Mouse (Mus musculus) heart, embryonic 16.5 days (tissue): Measurements from ENCODE around the gene Dok3. TPM values are rescaled to one million over a fixed set of nuclear protein-coding genes. Genes with fewer than 3 reads are reported as not detected.

ENCODE experiments used
- ATAC-seq: fragments of 200-750 bp; cut with Nextera tagmentation; replicated peaks from 2 replicates; pipeline ENCODE4 v1.8.0; 2017; ENCODE audit warnings: moderate number of reproducible peaks; ENCODE audit not compliant: insufficient read depth, low FRiP score; ENCODE audit errors: extremely low read depth
- H3K27ac ChIP-seq: fragments of 300-500 bp; sonication (generic); 2 replicates; pipeline ENCODE4 v1.5.1; 2014; ENCODE audit warnings: mild to moderate bottlenecking, low read length, control low read depth, moderate library complexity
- H3K27me3 ChIP-seq: fragments of 300-500 bp; sonication (generic); 2 replicates; pipeline ENCODE4 v1.6.1; 2014; ENCODE audit warnings: low read length, mixed read lengths; ENCODE audit not compliant: control insufficient read depth, insufficient read depth
- H3K36me3 ChIP-seq: fragments of 300-500 bp; sonication (generic); 2 replicates; pipeline ENCODE4 v1.6.1; 2014; ENCODE audit not compliant: control insufficient read depth, insufficient read depth
- H3K4me1 ChIP-seq: fragments of 300-500 bp; sonication (generic); 2 replicates; pipeline ENCODE4 v1.6.1; 2014; ENCODE audit warnings: low read length, mixed read lengths; ENCODE audit not compliant: control insufficient read depth, insufficient read depth
- H3K4me2 ChIP-seq: fragments of 300-500 bp; sonication (generic); 2 replicates; pipeline ENCODE4 v1.6.1; 2014; ENCODE audit warnings: low read depth, mild to moderate bottlenecking, control low read depth, low read length
- H3K4me3 ChIP-seq: fragments of 300-500 bp; sonication (generic); 2 replicates; pipeline ENCODE4 v1.5.1; 2014; ENCODE audit warnings: mild to moderate bottlenecking, control low read depth, low read length
- H3K9ac ChIP-seq: fragments of 300-500 bp; sonication (generic); 2 replicates; pipeline ENCODE4 v1.6.1; 2014; ENCODE audit warnings: low read length, control low read depth
- H3K9me3 ChIP-seq: fragments of 300-500 bp; sonication (generic); replicated peaks from 2 replicates; pipeline ENCODE4 v1.6.1; 2016; ENCODE audit warnings: low read length; ENCODE audit not compliant: control insufficient read depth
- WGBS: fragments of 180-500 bp; shearing (Covaris S2); extraction: QIAGEN DNeasy Blood & Tissue Kit; methylation state at CpG from one replicate; pipeline ENCODE4 v1.1.7; 2014; 5-methylcytosine and 5-hydroxymethylcytosine counted together
- polyA plus RNA-seq: library from polyadenylated mRNA; unstranded; fragments of >200 nt; fragmentation: Nextera tagmentation; extraction: Ambion mirVana; gene quantifications from 2 replicates; pipeline ENCODE4 v1.2.1, GENCODE M21; 2015

Gene Dok3
- polyA plus RNA-seq, 1 experiment from 2014 or later: 2.2 TPM

DNA sequence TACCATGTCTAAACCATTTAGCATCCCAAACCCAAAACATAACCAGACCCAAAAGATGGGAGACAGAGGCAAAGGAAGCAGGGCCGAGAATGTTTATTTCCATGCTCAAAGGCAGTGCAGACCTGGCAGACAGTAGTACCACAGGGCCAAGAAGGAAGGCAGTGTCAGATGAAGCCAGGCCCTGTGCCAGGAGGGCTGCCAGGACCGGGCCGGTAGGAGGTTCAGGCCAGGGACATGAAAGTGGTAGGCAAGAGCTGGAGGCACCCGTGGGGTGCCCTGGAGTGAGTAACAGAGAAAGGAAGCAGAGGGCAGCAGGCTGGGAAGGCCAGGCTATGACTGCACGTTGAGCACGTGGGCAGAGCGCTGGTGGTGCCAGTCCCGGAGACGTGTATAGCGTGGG lies 22.4 kb downstream of the Dok3 start:
- Histone ChIP-seq H3K36me3 (peaks cover 62% of the 10 kb centered on the region), H3K9me3 (no peaks in the 10 kb centered on the region), H3K4me3 (no peak overlapping the region), H3K4me2 (no peak overlapping the region), H3K9ac (no peak overlapping the region), H3K27me3 (0 out of 2 replicates have a peak, but pooled peaks cover 2% of the 10 kb centered on the region), H3K4me1 (peaks cover 28% of the 10 kb centered on the region), H3K27ac (no peak overlapping the region)
- WGBS: 80% methylated on average over 10 of the region's 10 CpGs
- ATAC-seq: no peak

DNA sequence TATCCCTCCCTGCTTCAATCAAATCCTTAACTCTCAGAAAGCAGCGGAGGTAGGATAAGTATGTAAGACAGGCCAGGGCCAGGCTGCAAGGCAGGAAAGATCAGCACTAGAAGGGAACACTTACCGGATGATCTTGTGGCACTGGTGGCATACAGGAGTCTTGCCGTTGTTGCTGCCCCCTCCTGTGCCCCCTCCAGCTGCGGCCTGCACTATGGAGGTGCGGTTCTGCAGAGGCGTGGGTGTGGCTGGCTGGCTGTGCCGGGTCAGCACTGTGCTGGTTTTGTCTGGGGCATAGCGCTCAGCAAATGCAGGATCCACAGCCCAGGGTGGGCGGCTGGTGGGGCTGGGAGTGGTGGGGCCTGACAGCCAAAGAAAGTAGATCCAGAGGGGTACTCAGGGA lies 23.3 kb downstream of the Dok3 start:
- Histone ChIP-seq H3K36me3 (peaks cover 62% of the 10 kb centered on the region), H3K4me2 (no peak overlapping the region), H3K27ac (no peak overlapping the region), H3K9me3 (no peaks in the 10 kb centered on the region), H3K4me3 (no peak overlapping the region), H3K4me1 (peaks cover 19% of the 10 kb centered on the region), H3K27me3 (0 out of 2 replicates have a peak, but pooled peaks cover 2% of the 10 kb centered on the region), H3K9ac (no peak overlapping the region)
- WGBS: 90% methylated on average over 9 of the region's 9 CpGs
- ATAC-seq: no peak

GRCm38 (mm10) chr13:55504390-55504789 lies 24.7 kb downstream of the Dok3 start:
- Histone ChIP-seq H3K4me3 (no peak overlapping the region), H3K4me2 (no peak overlapping the region), H3K9me3 (no peaks in the 10 kb centered on the region), H3K9ac (no peak overlapping the region), H3K4me1 (peaks cover 6% of the 10 kb centered on the region; the same call in 1 of the 2 replicates), H3K27me3 (peaks cover 4% of the 10 kb centered on the region; the same call in 1 of the 2 replicates), H3K36me3 (peaks cover 57% of the 10 kb centered on the region), H3K27ac (no peak overlapping the region)
- WGBS: 83% methylated on average over 5 of the region's 5 CpGs
- ATAC-seq: no peak

- H3K27ac ChIP-seq: no peak overlapping the region
- peaks cover 17% of the 10 kb centered on the region for H3K27me3 ChIP-seq
- 87% methylated on average over 8 of the region's 8 CpGs for WGBS
- ATAC-seq: no peak
- no peaks in the 10 kb centered on the region for H3K4me1 ChIP-seq
- H3K9ac ChIP-seq: no peak overlapping the region
- H3K4me2 ChIP-seq: no peak overlapping the region
- no peaks in the 10 kb centered on the region for H3K9me3 ChIP-seq
- peaks cover 49% of the 10 kb centered on the region for H3K36me3 ChIP-seq
- H3K4me3 ChIP-seq: no peak overlapping the region
These were observed 26.7 kb downstream of the Dok3 start for GRCm38 (mm10) chr13:55502405-55502804.

- Histone ChIP-seq H3K9me3 (no peaks in the 10 kb centered on the region), H3K9ac (no peak overlapping the region), H3K27ac (no peak overlapping the region), H3K27me3 (peaks cover 19% of the 10 kb centered on the region), H3K36me3 (peaks cover 34% of the 10 kb centered on the region), H3K4me2 (no peak overlapping the region), H3K4me1 (peaks cover 6% of the 10 kb centered on the region), H3K4me3 (no peak overlapping the region)
- ATAC-seq: no peak
- WGBS: 71% methylated on average over 10 of the region's 10 CpGs
These were observed 28.5 kb downstream of the Dok3 start for GRCm38 (mm10) chr13:55500575-55500974.

GRCm38 (mm10) chr13:55498906-55499305 lies 30.2 kb downstream of the Dok3 start:
- H3K27me3 ChIP-seq: peaks cover 26% of the 10 kb centered on the region
- H3K4me2 ChIP-seq: no peak overlapping the region
- H3K36me3 ChIP-seq: peaks cover 21% of the 10 kb centered on the region; the same call in 1 of the 2 replicates
- H3K9ac ChIP-seq: no peak overlapping the region
- no peak for ATAC-seq
- 79% methylated on average over 11 of the region's 11 CpGs for WGBS
- peaks cover 18% of the 10 kb centered on the region for H3K4me1 ChIP-seq
- H3K4me3 ChIP-seq: no peak overlapping the region
- no peak overlapping the region for H3K27ac ChIP-seq
- no peaks in the 10 kb centered on the region for H3K9me3 ChIP-seq

DNA sequence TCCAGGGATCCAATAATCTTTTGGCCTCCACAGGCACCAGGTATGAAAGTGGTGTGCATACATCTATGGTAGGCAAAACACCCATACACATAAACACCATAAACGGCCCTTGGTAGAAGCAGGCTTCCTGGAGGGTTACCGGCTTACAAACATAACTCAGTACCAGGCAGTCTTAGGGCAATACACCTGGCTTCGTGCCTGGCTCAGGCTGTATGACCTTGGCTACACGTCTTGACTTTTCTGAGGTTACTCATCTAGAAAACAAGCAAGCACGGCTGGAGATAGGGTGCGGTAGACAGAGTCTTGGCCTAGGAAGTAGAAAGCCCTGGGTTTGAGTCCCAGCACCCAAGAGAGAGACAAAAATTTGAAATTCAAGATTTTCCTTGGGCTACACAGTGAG lies 32.4 kb downstream of the Dok3 start:
- WGBS: 81% methylated on average over 6 of the region's 6 CpGs
- Histone ChIP-seq H3K36me3 (peaks cover 9% of the 10 kb centered on the region; the same call in 1 of the 2 replicates), H3K27me3 (peaks cover 46% of the 10 kb centered on the region)

DNA sequence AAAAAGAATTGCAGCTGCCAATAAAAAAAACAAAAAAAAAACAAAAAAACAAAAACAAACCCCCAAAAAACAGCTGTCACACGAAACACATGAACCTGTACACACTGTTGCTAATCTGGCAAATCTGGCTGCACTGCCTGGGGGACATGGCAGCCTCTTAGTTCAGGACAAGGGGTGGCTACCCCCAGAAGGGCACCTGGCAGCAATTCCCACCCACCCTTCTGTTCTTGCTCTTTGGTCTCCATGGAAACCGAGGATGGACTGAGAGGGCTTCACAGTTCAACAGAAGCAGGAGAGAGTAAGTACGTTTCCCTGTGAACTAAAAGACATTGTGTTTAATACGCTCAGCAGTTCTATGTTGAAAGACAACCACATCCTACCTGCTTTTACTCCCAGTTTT lies 33.4 kb downstream of the Dok3 start:
- peaks cover 55% of the 10 kb centered on the region for H3K27me3 ChIP-seq
- H3K4me2 ChIP-seq: 0 out of 2 replicates have a peak overlapping the region, but pooled peaks have one; percentile 15

More for the DNA sequence above, 32.4 kb downstream of the Dok3 start:
- no peak for ATAC-seq
- H3K9ac ChIP-seq: no peak overlapping the region
- no peak overlapping the region for H3K27ac ChIP-seq
- H3K9me3 ChIP-seq: no peaks in the 10 kb centered on the region
- H3K4me1 ChIP-seq: peaks cover 18% of the 10 kb centered on the region
- no peak overlapping the region for H3K4me2 ChIP-seq
- no peak overlapping the region for H3K4me3 ChIP-seq

DNA sequence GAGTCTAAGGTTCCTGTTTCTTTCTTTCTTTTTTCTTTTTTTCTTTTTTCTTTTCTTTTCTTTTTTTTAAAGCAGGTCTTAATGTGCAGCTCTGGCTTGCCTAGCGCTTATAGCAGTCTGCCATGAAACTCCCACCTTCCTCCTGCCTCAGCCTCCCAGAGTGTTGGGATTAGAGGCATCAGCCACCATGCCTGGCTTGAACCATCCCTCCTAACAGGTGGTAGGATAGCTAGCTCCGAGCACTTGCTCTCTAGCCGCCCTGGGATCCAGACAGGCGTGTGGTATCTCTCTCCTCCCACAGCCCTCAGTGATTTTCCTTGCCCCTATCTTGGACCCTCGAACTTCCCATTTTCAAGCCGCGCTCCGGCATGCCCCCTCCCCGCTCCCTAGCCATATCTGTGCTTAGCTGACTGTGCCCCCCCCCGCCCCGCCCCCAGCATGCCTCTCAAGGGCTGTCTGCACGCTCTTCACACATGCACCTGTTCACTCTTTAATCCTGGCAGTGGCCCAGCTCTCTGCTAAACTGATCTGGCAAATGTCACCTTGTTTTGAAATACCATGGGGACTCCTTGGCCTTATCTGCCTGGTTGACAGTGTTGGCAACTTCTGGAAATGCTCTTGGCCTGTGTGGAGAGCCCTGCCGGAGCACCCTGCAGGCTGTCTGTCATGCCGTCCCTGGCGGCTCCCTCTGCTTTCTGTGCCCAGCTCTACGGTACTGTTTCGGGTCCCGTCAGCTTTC lies 34.0 kb downstream of the Dok3 start:
- no peak overlapping the region for H3K9ac ChIP-seq
- H3K4me1 ChIP-seq: peaks cover 18% of the 10 kb centered on the region
- H3K27me3 ChIP-seq: peaks cover 56% of the 10 kb centered on the region
- 5% methylated on average over 18 of the region's 18 CpGs for WGBS
- peak; percentile 95 for ATAC-seq
- no peaks in the 10 kb centered on the region for H3K9me3 ChIP-seq
- no peak overlapping the region for H3K27ac ChIP-seq
- peak overlapping the region; percentile 15; the same call in 1 of the 2 replicates for H3K4me2 ChIP-seq
- H3K36me3 ChIP-seq: peaks cover 9% of the 10 kb centered on the region; the same call in 1 of the 2 replicates
- H3K4me3 ChIP-seq: no peak overlapping the region

More for the DNA sequence above, 33.4 kb downstream of the Dok3 start:
- H3K36me3 ChIP-seq: peaks cover 9% of the 10 kb centered on the region; the same call in 1 of the 2 replicates
- no peak overlapping the region for H3K4me3 ChIP-seq
- no peaks in the 10 kb centered on the region for H3K9me3 ChIP-seq
- no peak overlapping the region for H3K27ac ChIP-seq
- WGBS: 46% methylated on average over 4 of the region's 4 CpGs
- H3K4me1 ChIP-seq: peaks cover 18% of the 10 kb centered on the region
- H3K9ac ChIP-seq: no peak overlapping the region
- ATAC-seq: no peak
